Mouse (Mus musculus): ENCODE measurements around the gene Cenpe. TPM values are rescaled to one million over a fixed set of nuclear protein-coding genes. Genes with fewer than 3 reads are reported as not detected.

Cenpe gene
- polyA plus RNA-seq (2012; rRNA removed; ENCODE audit: low replicate concordance), result 0.85 and 2.0 TPM in 2 replicates

DNA sequence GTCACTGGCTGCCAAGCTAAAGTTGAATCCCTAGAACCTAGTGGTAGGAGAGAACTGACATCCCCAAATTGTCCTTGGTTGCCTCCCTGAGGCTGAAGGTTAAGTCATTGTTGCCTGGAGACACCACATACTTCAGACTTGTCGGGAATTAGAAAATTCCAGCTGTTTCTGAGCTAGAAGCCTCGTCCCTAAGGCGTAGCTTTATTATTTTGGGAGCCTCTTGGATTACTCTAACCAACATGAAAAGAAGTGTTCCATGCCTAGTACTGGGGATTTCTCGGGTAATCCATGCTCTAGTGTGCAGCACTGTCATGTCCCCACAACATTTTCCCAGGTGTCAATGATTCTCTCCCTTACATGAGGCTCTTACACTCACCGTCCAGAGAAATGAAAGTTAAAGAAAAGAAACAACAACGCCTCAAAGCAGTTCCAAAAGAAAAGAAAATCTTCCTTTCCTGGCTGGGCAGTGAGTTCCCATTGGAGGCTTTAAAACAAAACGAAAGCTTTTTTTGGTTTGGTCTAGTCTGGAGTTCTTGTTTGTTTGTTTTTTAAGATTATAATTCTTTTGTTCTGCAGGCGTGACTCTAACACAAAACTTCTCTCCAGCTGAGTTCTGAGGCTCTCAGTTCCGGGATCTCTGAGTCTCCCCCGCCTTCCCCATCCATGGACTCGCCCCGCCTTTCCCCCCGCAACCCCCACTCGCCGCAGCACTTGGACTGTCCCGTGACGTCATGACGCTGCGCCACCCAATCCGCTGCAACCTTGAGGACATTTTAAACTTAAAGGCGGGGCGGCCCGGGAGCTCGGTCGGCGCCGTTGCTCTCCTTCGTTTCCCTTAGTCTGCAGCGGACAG lies at the start of gene Cenpe:
Gene Cenpe (plus strand): TSS at position 733 of the 853 bp plus-strand sequence.

GRCm38 (mm10) chr3:135280669-135281415 lies 68.5 kb downstream of the Cenpe start, which contains the start of gene Bdh2:
Gene Bdh2 (plus strand): TSS chr3:135281221.

DNA sequence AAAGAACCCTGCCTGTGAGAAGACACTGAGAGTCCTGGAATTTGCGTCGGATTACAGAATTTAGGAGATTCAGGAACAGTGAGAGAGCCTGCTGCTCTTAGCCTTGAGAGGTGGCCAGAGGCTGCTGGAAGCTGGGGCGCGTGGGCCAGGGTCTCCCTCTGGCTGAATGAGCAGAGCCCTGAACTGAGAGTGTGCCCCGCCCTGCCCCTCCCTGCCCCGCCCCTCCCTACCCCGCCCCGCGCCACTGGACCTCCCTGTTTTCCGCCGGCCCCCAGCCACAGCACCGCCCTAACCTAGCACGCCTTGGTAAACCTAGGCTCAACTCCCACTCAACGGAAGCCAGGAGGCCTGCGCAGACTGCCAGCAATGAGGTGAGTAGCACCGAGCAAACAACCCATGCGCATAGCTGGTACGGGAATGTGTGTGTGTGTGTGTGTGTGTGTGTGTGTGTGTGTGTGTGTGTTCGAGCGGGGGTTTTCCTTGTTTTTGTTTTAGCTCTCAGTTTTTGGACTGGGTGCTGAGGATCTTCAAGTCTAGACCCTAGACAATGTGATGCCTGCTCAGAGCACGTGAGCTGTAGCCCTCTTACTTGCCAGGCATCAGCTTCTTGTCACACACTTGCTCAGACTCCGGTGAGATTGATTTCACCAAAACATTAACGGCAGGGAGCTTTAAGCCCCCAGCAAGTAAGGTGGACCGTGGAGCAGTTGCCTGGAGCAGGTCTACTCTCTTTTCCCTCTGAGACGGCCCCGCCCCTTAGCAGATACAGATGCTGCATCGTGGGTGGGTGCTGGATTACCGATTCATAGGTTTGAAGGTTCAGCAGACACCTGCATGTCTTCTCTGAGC lies 95.3 kb downstream of the Cenpe start, which contains the start of gene Slc9b2:
Gene Slc9b2 (plus strand): TSS at position 290 of the 849 bp plus-strand sequence.

Other genes with a start within 250 kb of the Cenpe start
- 4.2 and 12.4 TPM in 2 replicates for gene Bdh2, start 68.7 kb downstream of the Cenpe start, polyA plus RNA-seq (2012; rRNA removed; ENCODE audit: low replicate concordance)
- gene Slc9b2, start 95.2 kb downstream of the Cenpe start, polyA plus RNA-seq (2012; rRNA removed; ENCODE audit: low replicate concordance), result 0.15 and 2.3 TPM in 2 replicates
- 0.07 TPM in 1 of 2 replicates, not detected in the other for gene Slc9b1, start 135.5 kb downstream of the Cenpe start, polyA plus RNA-seq (2012; rRNA removed; ENCODE audit: low replicate concordance)
- gene Cisd2, start 211.4 kb downstream of the Cenpe start, polyA plus RNA-seq (2012; rRNA removed; ENCODE audit: low replicate concordance), result 12.0 and 18.5 TPM in 2 replicates
- gene Ube2d3, start 225.6 kb downstream of the Cenpe start, polyA plus RNA-seq (2012; rRNA removed; ENCODE audit: low replicate concordance), result 260 and 326 TPM in 2 replicates

Measured in subcutaneous adipose tissue, adult 2 months (tissue).